Mouse (Mus musculus): Measurements from ENCODE around the gene Taf1b. TPM values are rescaled to one million over a fixed set of nuclear protein-coding genes. Genes with fewer than 3 reads are reported as not detected.
"Not testable (repeated sequence)": the region's sequence is repeated elsewhere in the genome, so short reads cannot be mapped to it uniquely, and the experiment has no call there.

The Taf1b gene
- 17.0 and 17.8 TPM in 2 replicates for polyA plus RNA-seq (2012; rRNA removed)

DNA sequence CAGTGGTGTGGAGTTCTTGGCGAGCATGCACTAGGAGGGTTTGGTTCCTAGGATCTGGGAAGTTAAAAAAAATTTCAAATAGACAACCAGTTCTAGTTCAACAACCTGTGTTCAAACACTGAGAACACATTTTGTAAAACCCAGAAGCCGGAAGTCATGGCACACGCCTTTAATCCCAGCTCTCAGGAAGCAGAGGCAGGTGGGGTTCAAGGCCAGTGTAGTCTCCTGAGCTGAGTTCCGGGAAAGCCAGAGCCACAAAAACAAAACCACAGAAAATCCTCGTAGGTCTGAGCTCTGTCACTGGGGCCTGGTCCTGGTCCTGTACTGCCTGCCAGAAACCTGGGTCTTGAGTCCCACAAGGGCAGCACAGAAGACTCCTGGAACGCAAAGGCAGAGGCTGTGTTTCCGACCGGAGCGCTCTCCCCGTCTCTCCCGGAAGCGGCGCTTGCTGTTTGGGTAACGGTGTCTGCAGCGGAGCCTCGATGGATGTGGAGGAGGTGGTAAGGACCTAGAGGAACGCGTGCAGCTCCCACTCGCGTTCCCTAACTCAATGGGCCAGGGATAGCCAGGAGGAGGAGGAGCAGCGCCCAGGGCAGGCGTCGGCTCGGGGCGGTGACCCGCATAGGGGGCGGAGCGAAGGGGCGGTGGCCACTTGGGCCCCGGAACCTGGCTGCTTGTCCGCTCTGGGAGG, at the start of gene Taf1b:
Gene Taf1b (plus strand): TSS at position 210 of the 691 bp plus-strand sequence.
- peak; percentile 69 for DNase-seq (ENCODE audit: low spot score)

DNA sequence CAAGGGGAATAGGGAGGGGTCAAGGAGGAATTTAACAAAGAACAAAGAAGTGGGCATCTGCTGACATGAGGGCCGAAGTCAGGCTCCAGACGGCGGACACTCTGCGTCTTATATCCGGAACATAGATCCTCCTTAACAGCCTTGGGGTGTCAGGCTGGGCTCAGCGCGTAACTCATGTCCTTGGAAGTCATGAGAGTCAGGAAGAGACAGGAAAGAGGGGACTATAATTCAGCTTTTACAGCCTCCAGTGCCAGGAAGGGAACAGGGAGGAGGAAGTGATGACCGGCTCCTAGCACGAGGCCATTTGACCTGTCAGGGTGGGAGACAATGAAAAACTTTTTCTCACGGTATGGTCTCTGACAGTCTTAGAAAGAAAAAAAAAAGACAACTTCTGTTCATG, 37.8 kb upstream of the Taf1b start:
- no peak for DNase-seq (ENCODE audit: low spot score)

DNA sequence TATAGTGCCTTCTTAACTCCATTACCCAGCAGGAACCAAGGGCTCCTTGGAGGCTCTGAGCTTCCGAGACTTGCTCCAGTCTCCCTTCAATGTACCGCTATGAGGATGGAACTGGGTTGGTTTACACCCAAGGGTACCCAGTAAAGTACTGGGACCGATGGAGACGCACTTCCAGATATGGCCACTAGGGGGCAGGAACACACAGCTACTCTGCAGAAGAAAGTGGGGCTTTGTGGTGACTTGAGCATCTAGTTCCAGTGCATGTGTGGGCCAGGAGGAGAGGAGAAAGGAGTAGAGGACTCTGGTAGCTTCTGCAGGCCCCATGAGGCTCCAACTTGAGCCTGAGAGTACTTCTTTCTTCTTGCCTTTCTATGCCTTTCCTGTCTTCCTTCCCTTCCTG, 36.0 kb upstream of the Taf1b start:
- not testable (repeated sequence) for DNase-seq (ENCODE audit: low spot score)

DNA sequence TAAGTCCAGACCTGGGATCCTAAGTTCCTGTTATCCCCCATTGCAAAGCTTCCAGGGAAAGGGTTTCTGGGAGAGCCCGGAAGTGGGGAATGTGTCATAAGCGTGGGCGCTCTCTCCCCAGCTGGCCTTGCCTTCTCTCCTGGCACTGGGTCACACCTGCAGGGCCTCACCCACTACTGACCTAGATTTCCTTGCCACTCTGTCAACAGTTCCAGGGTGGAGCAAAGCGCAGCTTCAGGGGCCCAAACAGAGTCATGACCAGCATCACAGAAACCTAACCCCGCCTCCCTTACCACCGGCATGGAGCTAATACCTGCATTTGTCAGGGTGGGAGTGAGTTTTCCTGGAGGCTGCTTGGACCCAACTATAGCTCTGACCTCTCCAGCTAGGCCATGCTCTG, 34.7 kb upstream of the Taf1b start:
- DNase-seq (ENCODE audit: low spot score), result not testable (repeated sequence)

DNA sequence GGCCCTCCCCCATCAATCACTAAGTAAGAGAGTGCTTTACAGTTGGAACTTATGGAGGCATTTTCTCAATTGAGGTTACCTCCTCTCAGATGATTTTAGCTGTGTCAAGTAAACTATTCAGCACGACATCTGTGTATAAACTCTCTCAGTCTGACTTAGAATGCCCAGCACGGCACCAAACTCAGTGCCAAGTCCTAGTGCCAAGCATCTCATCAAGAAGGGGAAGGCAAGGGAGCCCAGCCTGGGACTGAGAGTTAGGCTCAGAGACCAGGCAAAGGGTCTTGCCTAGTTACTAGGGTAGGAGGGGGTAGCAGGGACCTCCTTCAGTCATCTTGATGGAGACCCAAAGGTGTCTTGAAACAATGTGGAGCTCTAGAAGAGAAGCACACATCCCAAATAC, 29.2 kb upstream of the Taf1b start:
- no peak for DNase-seq (ENCODE audit: low spot score)

DNA sequence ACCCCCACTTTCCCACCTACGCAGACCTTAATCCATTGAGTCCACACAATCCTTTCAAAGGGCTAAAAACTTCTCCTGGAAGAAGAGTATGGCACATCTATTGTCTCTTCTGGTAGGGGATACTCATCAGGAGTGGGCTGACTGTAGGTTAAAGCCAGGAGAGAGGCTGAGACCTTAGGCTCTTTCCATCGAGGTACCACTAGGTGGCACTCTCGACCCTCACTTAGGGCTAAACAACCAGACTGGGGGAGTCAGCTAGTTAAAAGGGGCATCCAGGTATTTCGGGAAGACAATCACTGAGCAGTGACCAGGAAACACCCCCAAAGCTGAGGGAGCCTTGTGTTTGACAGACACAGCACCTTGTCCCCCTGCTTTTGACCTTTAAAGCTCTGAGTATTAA, 27.2 kb upstream of the Taf1b start:
- peak; percentile 29 for DNase-seq (ENCODE audit: low spot score)

DNA sequence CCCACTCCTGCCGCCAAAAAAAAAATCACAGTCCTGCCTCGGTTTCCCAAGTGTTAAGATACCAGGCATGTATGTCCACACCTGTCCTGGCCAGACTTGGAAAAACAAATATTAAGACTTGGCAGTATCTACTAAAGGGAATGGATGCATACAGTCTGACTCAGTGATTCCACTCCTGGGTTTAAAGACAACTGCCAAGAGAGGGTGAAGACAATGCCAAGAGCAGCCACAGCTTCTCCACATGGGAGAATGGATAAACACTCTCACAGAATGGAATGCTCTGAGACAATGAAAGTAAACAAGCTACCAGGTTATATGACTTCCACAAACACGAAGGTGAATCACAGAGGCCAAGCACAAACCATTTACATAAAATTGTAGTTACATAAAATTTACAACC, 24.9 kb upstream of the Taf1b start:
- DNase-seq (ENCODE audit: low spot score), result no peak

DNA sequence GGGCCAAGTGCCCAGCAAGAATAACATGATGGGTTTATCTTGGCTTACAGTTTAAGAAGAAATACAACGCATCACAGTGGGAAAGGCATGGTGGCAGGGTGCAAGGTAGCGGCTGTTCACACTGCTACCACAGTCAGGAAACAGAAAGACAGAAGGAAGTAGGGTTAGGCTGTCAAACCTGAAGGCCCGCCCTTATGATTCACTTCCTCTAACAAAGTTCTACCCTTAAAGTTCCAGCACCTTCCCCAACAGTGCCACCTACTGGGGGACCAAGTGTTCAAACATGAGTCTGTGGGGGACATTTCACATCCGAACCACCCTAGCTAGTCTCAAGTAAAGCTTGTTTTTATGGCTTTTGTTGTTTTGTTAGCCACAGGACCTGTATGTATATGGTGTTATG, 13.2 kb upstream of the Taf1b start:
- DNase-seq (ENCODE audit: low spot score), result no peak

DNA sequence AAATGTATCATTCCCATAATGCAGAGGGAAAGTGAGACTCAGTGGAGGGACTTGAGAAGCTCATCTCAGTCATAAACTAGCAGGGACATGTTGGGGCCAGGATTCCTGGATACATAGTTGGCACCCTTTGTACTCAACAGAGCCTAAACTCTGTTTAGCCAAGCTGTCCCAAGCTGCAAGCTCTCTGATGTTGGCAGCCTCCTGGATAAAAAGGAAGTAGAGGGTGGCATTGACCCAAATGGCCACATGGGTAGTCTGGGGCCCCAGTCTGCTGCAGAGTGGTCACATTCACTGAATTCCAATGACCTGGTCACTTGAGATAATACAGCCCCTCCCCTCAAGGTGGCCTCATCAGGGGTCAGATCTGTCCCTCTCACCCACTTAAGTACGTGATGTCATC, 11.3 kb upstream of the Taf1b start:
- no peak for DNase-seq (ENCODE audit: low spot score)

DNA sequence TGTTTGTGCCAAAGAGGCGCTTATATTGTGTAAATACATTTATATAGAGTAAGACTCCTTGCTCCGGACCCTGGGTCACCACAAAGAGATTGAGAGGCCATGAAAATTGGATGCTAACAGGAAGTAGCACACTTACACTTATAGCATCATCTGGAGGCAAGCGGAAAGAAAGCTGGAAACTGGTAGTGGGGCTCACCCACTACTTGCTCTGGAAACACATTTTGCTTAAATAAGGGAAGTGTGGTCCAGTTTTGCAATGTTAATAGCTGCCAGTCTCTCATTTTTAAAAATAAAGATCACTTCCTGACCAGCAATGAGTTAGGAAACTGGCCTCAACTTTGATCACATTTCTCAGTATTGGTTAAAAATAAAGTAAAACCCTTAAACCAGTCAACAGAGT, 5.7 kb upstream of the Taf1b start:
- DNase-seq (ENCODE audit: low spot score), result not testable (repeated sequence)

DNA sequence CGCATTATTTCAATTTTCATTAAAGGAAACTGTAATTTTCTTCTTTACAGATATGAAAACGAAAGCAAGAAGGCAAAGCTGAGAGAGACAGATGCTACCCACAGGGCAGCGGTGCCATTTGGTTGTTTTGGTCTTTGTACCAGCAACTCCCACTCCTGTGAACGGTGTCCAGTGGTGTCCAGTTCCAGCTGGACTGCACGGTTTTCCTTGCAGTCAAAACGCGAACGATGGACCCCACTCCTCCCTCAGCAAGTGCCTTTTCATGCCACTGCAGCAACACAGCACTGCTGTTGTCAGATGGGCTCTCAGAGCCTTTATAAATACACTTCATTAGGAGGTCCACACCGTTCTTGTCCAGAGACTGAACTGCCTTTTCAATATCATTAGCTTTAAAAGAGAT, 5.1 kb upstream of the Taf1b start:
- no peak for DNase-seq (ENCODE audit: low spot score)

DNA sequence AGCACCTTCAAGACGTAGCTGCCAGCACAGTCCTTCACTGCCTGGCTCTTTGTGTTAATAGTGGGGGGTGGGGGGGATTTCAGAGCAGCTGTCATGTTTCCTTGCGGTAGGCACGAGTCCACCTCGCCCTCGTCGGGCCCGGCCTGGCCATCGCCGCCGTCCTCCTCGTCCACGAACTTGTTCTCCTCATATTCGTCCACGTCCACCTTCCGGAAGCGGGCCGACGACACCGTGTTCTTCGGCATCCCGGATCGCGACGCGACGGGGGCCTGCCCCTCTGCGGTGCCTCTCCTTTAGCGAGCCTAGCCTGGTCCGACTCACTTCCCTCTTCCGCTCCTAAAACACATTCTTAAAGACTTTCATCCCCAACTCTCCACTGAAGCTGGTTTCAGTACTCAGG, 4.7 kb upstream of the Taf1b start:
- no peak for DNase-seq (ENCODE audit: low spot score)

DNA sequence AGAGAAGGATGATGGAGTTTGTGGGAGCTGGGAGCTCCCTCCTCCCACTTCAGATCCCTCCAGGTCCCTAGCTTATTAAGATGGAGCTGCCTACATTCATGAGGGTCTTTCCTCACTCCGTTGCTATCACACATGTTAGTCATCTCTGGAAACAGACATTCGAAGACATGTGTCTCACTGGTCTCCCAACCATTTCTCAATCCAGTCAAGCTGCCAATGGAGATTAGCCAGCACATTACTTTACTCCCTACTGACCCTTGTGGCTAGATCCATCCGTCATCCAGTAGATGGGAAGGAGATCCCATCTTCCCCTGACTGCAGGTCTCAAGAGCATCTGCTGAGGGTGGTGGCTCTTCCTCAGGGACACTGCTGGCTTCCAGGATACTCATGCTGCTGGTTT, 3.4 kb upstream of the Taf1b start:
- DNase-seq (ENCODE audit: low spot score), result not testable (repeated sequence)

DNA sequence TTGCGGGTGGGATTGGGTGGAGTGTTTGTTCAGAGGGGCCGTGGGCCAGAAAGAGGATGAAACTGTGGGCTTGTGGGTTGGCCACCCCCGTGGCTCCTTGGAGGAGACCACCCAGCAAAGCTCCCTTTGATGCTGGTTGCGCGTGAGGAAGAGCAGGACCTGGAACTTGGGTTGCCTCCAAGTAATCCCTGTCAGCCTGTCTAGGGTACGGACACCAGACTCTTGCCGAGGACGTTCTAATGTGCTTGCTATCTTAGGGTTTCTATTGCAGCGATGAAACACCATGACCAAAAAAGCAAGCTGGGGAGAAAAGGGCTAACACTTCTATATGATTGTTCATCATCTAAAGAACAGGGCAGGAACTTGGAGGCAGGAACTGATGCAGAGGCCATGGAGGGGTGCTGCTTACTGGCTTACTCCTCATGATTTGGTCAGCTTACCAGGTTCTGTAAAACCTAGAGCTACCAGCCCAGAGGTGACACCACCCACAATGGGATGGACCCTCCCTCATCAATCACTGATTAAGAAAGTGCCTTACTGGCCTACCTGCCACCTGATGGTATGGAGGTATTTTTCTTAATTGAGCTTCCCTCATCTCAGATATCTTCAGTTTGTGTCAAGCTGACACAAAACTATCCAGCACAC, 804 bp downstream of the Taf1b start:
- not testable (repeated sequence) for DNase-seq (ENCODE audit: low spot score)

DNA sequence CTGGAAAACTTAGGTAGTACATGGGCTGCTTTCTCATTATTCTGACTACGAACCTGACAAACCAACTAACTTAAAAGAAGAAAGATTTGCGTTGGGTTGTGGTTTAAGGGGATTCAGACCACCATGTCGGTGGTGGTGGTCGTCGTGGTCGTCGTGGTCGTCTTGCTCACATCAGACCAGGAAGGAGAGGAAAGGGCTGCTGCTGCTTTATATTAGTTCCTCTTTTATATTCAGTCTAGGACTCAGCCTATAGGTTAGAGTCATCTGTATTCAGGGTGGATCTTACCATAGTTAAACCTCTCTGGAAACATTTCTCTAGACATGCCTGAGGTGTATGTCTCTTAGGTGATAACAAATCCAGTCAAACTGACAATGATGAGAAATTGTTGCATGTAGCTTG, 19.0 kb downstream of the Taf1b start:
- no peak for DNase-seq (ENCODE audit: low spot score)

DNA sequence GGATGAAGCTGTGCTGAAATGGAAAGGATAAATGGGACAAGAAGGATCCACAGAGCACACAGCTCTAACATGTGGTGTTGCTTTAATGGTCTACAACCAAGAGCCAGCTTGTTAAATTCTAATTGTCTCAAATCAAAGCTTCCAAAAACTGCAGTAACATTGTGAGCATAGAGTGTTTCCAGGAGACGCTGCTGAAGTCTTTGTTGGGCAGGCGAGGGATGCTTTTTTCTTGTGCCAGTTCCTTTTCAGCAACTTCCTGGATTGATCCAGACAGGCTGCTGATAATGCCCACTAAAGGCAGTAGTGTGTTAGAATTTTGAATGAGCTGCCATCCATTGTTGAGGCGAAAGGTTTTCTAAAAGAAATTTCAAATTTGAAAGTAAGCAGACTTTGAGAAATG, 22.9 kb downstream of the Taf1b start:
- DNase-seq (ENCODE audit: low spot score), result no peak

DNA sequence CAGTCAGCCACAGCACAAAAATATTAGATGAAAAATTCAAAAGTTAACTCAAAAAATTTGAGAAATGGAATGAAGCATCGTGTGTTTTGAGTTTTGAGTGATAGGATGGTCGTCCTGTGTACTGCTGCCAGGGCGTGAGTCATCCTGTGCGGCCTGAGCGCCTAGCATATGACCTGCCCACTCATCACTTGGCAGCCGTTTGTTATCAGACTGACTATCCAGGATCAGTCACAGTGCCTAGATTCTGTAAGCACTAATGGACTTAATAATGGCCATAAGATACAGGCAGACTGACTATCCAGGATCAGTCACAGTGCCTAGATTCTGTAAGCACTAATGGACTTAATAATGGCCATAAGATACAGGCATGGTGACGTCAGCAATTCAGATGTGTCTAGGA, 26.9 kb downstream of the Taf1b start:
- DNase-seq (ENCODE audit: low spot score), result not testable (repeated sequence)

DNA sequence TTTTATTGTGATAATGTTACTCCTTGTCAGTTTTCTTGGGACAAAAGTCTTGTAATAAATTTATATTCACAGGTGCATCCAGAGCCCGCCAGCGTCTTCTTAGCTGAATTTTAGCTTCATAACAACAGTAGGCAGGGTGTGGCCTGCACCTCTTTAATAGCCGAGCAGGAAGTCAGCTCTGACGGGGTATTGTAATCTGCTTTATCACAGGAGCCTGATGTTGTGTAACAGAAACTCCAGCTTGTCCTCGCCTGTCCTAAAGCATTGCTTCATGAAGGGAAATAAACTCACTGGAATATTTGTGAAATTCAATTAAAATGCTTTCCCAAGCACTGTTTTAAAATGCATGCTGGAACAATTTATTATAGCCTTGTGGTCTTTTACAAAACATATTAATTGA, 38.2 kb downstream of the Taf1b start:
- DNase-seq (ENCODE audit: low spot score), result no peak

DNA sequence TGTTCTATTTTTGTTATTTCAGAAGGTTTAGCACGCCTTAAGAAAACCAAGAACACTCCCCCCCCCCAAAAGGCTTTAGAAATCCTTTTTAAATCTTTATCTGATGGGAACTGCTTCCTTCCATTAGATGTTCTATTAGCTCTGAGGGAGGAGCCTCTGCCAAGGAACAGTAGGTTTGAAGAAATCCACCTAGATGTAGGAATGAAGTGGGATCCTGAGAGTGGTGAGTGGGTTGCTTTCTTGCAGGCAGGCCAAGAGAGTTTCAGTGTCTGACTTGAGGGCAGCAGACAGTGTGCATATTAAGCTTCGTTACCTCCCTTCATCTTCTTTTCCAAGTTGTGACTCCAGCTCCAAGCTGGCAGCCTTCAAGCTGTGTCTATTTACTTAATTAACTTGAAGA, 39.0 kb downstream of the Taf1b start:
- DNase-seq (ENCODE audit: low spot score), result no peak

DNA sequence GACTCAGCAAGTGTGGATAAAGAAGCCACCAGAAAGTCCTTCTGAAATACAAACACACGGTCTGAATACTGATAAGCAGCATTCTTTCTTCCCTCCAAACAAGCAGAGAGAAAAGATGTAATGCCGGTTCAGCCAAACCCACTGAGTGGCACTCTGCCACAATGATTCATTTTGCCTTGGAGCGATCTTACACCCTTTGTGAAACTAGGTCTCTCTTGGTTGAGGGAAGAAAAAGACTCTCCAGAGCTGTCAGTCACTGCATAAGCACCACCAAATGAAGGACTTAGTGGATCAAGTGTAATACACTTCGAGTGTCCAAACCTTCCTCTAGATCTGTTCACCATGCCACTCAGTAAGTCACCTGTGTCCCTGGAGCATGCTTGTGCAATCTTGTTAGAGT, 39.8 kb downstream of the Taf1b start:
- DNase-seq (ENCODE audit: low spot score), result no peak

DNA sequence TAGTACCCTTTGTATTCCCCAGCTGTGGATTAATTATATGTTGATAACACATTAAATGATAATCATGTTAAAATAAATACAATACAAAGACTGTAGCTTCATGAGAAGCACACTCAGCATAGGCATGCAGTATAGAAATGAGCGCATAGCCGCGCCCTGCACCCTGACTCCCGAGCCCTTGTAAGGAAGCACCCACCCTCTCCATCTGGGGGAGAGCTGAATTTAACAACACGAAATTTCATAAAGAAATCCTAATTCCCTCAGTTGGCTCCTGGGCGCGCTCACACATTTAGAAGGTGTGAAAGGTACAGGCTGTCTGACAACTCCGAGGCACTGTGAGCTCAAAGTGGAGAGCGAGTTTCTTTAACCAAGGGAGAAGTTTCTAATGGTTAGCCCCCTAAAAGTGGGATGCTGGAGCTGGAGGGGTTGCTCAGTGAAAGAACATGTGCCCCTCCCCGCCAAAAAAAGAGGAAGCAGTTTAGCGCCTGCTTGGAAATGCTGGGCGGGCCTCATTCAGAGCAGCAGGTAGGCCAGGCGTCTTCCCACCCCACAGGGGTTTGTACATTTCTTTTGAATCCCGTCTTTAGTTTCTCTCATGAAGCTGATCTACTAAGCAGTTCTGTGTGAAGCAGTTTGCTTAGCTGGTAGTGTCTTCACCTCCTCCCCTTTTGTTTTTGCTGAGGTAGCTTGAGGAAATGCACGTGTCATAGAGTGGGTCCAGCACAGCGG, 43.4 kb downstream of the Taf1b start:
- DNase-seq (ENCODE audit: low spot score), result no peak

DNA sequence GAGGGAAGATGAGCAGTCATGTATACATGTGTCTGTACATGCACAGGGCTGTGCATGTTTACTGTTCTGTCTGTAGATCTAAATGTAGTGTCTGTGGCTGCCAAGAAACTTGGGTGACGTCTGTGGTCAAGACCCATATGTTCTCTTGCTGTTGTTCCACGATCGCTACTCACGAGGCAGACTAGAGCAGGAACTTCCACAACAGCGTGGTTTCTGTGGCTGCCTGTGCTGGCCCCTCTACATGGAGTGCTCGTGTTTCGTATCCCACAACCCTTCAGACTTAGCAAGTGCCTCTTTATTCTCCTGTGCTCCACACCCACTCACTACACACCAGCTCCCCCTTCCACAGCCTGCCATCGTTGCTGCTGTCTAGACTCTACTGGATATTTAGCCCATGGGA, 49.5 kb downstream of the Taf1b start:
- DNase-seq (ENCODE audit: low spot score), result no peak

DNA sequence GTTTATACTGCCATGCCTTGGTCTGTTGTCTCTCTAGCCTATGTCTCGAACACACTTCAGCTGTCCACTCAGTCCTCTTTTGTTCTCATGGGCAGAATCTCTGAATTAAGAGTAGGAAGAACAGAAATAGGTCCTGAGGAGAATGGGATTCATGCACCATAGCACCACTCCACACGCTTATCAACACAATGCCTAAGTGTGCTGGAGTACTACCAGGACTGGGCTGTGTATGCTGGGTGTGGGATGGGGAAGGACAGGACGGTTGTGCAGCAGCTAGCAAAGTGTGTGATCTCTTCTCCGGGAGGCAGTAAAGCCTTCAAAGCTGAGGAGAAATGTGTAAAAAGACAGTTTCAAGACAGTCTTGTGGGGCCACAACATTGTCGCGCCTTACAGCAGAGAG, 50.7 kb downstream of the Taf1b start:
- no peak for DNase-seq (ENCODE audit: low spot score)
